Mouse (Mus musculus) midbrain, embryonic 12.5 days (tissue): ENCODE data around the gene Shisa2. TPM values are rescaled to one million over a fixed set of nuclear protein-coding genes. Genes with fewer than 3 reads are reported as not detected.

Source experiments
- ATAC-seq: fragments of 200-750 bp; cut with Nextera tagmentation; 2 replicates; pipeline ENCODE4 v1.8.0; 2017; ENCODE audit warnings: low read depth, moderate TSS enrichment, moderate library complexity; ENCODE audit not compliant: low FRiP score
- H3K27ac ChIP-seq: fragments of 300-500 bp; sonication (generic); replicated peaks from 2 replicates; pipeline ENCODE4 v1.5.1; 2016; ENCODE audit warnings: mild to moderate bottlenecking
- H3K27me3 ChIP-seq: fragments of 300-500 bp; sonication (generic); 2 replicates; pipeline ENCODE4 v1.6.1; 2016; ENCODE audit warnings: mild to moderate bottlenecking
- H3K36me3 ChIP-seq: fragments of 300-500 bp; sonication (generic); 2 replicates; pipeline ENCODE4 v1.6.1; 2016
- H3K4me1 ChIP-seq: fragments of 300-500 bp; sonication (generic); 2 replicates; pipeline ENCODE4 v1.6.1; 2016
- H3K4me2 ChIP-seq: fragments of 300-500 bp; sonication (generic); replicated peaks from 2 replicates; pipeline ENCODE4 v1.6.1; 2016; ENCODE audit warnings: mild to moderate bottlenecking, moderate library complexity
- H3K4me3 ChIP-seq: fragments of 300-500 bp; sonication (generic); 2 replicates; pipeline ENCODE4 v1.5.1; 2016; ENCODE audit warnings: mild to moderate bottlenecking
- H3K9ac ChIP-seq: fragments of 300-500 bp; sonication (generic); replicated peaks from 2 replicates; pipeline ENCODE4 v1.6.1; 2016; ENCODE audit warnings: mild to moderate bottlenecking, moderate library complexity
- H3K9me3 ChIP-seq: fragments of 300-500 bp; sonication (generic); 2 replicates; pipeline ENCODE4 v1.6.1; 2016; ENCODE audit warnings: mild to moderate bottlenecking
- WGBS: fragments of 180-500 bp; shearing (Covaris S2); methylation state at CpG from one replicate; pipeline ENCODE4 v1.1.7; 2016; 5-methylcytosine and 5-hydroxymethylcytosine counted together
- polyA plus RNA-seq: library from polyadenylated mRNA; unstranded; fragments of >200 nt; fragmentation: Nextera tagmentation; extraction: Ambion mirVana; gene quantifications from 2 replicates; pipeline ENCODE4 v1.2.1, GENCODE M21; 2016

The Shisa2 gene
- polyA plus RNA-seq, 1 experiment from 2014 or later: 14.6 TPM

DNA sequence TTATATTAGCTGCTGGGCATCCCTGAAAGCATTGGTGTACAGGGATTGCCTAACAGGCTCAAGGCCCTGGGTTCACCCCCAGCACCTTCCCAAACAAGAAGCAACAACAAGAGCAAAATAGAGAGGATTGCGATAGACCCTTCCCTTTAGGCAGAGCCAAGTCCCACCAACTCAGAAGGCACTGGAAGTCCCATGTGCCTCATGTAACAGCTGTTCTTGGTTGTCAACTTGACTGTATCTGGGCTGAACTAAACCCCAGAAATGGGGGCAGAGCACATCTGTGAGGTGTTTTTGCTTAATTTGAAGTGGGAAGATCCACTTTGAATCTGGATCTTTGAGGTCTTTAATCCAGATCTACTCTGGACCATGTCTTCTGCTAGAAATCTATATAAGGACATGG lies 32.0 kb downstream of the Shisa2 start:
- WGBS: 93% methylated on average over 1 of the region's 1 CpGs
- Histone ChIP-seq H3K9ac (no peak overlapping the region), H3K27me3 (no peaks in the 10 kb centered on the region), H3K27ac (no peak overlapping the region), H3K9me3 (no peaks in the 10 kb centered on the region), H3K4me2 (no peak overlapping the region), H3K4me1 (no peaks in the 10 kb centered on the region), H3K4me3 (no peak overlapping the region), H3K36me3 (no peaks in the 10 kb centered on the region)
- ATAC-seq: no peak

DNA sequence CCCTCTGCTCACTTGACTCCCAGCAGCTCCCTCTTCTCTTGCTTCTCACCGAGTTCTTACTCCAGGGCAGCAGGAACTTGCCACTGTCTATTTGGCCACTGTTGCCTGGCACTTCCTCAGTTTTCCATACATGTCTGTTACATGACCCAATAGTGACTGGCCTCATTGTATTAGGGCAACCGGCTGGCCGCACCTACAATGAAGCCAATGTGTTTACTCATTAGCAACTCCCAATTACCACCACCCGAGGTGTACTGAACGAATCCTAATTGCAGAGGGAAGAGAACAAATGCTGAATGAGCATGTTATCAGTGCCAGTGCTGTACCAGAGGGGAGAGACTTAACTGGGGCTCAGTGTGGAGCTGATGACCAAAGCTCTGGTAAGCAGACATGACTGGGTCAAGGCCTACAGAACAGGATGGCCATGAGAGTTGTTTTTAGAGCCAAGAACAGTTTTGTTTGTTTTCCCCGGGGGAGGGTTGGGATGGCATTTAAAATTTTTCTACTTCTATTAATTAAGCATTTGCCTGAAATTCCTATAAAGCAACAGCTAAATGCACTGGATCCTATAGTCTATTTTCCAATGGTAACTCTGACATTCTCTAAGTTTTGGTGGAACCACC lies 47.9 kb downstream of the Shisa2 start:
- Histone ChIP-seq H3K9me3 (no peaks in the 10 kb centered on the region), H3K4me1 (peaks cover 11% of the 10 kb centered on the region), H3K9ac (no peak overlapping the region), H3K27ac (no peak overlapping the region), H3K4me3 (no peak overlapping the region), H3K4me2 (no peak overlapping the region), H3K27me3 (no peaks in the 10 kb centered on the region), H3K36me3 (no peaks in the 10 kb centered on the region)
- WGBS: 86% methylated on average over 6 of the region's 6 CpGs
- ATAC-seq: no peak

DNA sequence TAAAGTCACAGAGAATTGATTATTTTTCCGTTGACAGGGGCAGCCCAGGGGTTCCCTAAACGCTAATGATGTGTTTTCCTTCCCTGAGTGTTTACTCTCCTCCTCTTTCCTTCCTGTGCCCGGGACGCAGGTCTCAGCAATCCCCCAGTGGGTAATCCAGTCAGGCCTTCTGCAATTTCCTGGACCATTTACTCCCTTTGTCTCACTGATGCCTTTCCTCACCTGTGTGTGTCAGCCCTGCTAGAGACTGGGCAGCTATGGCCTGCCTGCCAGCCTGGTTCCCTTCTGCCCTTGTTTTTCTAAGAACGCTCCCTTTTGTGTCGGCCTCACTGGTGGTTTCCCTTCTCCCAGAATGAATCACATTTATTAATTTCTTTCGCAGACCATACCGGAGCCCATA lies 49.4 kb downstream of the Shisa2 start:
- Histone ChIP-seq H3K9me3 (no peaks in the 10 kb centered on the region), H3K36me3 (no peaks in the 10 kb centered on the region), H3K27me3 (no peaks in the 10 kb centered on the region), H3K4me2 (no peak overlapping the region), H3K9ac (peak overlapping the region; percentile 29; the same call in 1 of the 2 replicates), H3K4me3 (no peak overlapping the region), H3K27ac (no peak overlapping the region), H3K4me1 (peaks cover 11% of the 10 kb centered on the region)
- 51% methylated on average over 8 of the region's 8 CpGs for WGBS
- ATAC-seq: no peak

DNA sequence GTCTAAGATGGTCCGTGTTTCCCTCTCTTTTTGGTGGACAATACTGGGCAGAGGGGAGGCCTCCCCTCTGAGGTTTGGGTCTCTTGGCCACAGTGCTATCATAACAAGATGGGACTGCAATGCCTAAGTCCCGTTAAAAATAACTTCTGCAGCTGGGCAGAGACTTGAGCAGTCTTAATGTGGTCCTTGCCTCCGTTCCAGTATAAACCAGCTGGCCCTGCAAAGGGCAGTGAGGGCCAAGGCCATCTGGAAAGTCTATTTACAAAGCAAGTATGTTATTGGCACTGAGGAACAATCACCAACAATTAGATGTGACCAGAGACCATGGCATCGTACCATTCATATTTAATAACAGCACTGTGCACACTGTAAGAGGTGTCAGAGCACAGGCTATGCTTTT lies 50.2 kb downstream of the Shisa2 start:
- H3K27me3 ChIP-seq: no peaks in the 10 kb centered on the region
- H3K4me1 ChIP-seq: peaks cover 11% of the 10 kb centered on the region
- no peak overlapping the region for H3K27ac ChIP-seq
- no peaks in the 10 kb centered on the region for H3K36me3 ChIP-seq
- ATAC-seq: no peak
- H3K4me3 ChIP-seq: no peak overlapping the region
- no peak overlapping the region for H3K9ac ChIP-seq
- H3K9me3 ChIP-seq: no peaks in the 10 kb centered on the region
- 78% methylated on average over 4 of the region's 4 CpGs for WGBS
- H3K4me2 ChIP-seq: no peak overlapping the region

DNA sequence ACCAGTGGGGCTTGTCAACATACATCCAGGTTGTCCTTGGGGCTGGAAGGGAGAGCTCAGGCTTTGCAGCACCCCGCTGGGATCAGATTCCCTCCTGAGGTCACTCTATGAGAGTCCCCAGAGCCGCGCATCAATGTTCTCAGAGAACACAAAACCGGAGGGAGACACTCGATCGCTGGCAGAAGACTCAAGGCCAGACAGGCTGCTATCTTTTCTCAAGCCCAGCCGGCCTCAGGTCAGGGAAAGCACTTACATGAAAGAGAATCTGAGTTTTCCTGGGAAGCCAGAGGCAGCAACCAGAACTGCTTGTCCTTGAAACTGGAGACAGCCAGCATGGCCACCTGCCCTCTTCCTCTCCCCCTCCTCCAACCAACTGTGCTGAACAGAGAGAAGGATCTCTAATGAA lies 52.5 kb downstream of the Shisa2 start:
- Histone ChIP-seq H3K27me3 (no peaks in the 10 kb centered on the region), H3K27ac (no peak overlapping the region), H3K9ac (no peak overlapping the region), H3K4me2 (no peak overlapping the region), H3K4me3 (no peak overlapping the region), H3K4me1 (peaks cover 7% of the 10 kb centered on the region), H3K9me3 (no peaks in the 10 kb centered on the region), H3K36me3 (no peaks in the 10 kb centered on the region)
- no peak for ATAC-seq
- WGBS: 74% methylated on average over 7 of the region's 7 CpGs

Other genes with a start within 250 kb of the Shisa2 start
- gene Phf11c, start 229.9 kb upstream of the Shisa2 start, polyA plus RNA-seq: 0.46 and 0.65 TPM in 2 replicates
- gene Setdb2, start 184.4 kb upstream of the Shisa2 start, polyA plus RNA-seq: 9.5 and 11.7 TPM in 2 replicates
- 33.2 and 34.0 TPM in 2 replicates for gene Cab39l, start 184.3 kb upstream of the Shisa2 start, polyA plus RNA-seq
- gene Cdadc1, start 27.3 kb upstream of the Shisa2 start, polyA plus RNA-seq: 33.1 and 36.0 TPM in 2 replicates